Mouse (Mus musculus): ENCODE data around the gene D17H6S53E.

GRCm38 (mm10) chr17:35111774-35112173 lies 14.4 kb upstream of the D17H6S53E start:
- TF ChIP-seq CTCF (IDR thresholded peaks at IDR 0.05) (no peak), POLR2A (IDR thresholded peaks at IDR 0.05; ENCODE audit: insufficient read depth, low read depth, low read length) (peak; percentile 29; the same call in 1 of the 2 replicates), EP300 (IDR thresholded peaks at IDR 0.05; ENCODE audit: insufficient read depth, low read depth, low read length) (no peak)

Data from heart, adult 2 months (tissue).